Comparison of ENCODE assay signal across 27 mouse cellular contexts in genomic region chr15:56563192-56563591, GRCm38 (mm10).
"Had no signal": no experiment of that assay in that cellular context is flagged by ENCODE, and none has a peak within 500 bp of the region (broad histone marks: within the 10 kb centered on the region; RNA-seq: fewer than 3 reads in every experiment).

No protein-coding gene starts in this region.

- ATAC-seq: hindbrain, postnatal 0 days; intestine, embryonic 16.5 days; liver, postnatal 0 days had no signal

- H3K27me3 ChIP-seq: heart, embryonic 13.5 days; heart, embryonic 15.5 days; kidney, embryonic 15.5 days; limb, embryonic 12.5 days; liver, embryonic 13.5 days; liver, embryonic 15.5 days had no signal

- H3K4me3 ChIP-seq: heart, adult 2 months; heart, embryonic 13.5 days; heart, embryonic 15.5 days; kidney, embryonic 15.5 days; limb, embryonic 12.5 days; liver, embryonic 13.5 days; liver, embryonic 15.5 days had no signal

- H3K27ac ChIP-seq: heart, adult 2 months; heart, embryonic 13.5 days; heart, embryonic 15.5 days; hindbrain, embryonic 14.5 days; hindbrain, postnatal 0 days; kidney, embryonic 15.5 days; kidney, postnatal 0 days; limb, embryonic 12.5 days; liver, embryonic 13.5 days; liver, embryonic 15.5 days had no signal

- DNase-seq: gastrocnemius, postnatal 14 days; gastrocnemius, postnatal 36 days; heart, adult 2 months; heart, postnatal 14 days; heart, postnatal 36 days; kidney, adult 11 months; kidney, adult 2 months; kidney, adult 9 months; kidney, postnatal 14 days; kidney, postnatal 36 days; layer of hippocampus, adult 9-11 months; layer of hippocampus, postnatal 36 days; left cerebral cortex, postnatal 4 days; liver; liver, embryonic 13.5 days; liver, postnatal 0 days had no signal

- H3K9me3 ChIP-seq: heart, embryonic 13.5 days; heart, embryonic 15.5 days; kidney, embryonic 15.5 days; limb, embryonic 12.5 days; liver, embryonic 13.5 days; liver, embryonic 15.5 days had no signal

- H3K9ac ChIP-seq: heart, embryonic 13.5 days; heart, embryonic 15.5 days; hindbrain, embryonic 14.5 days; kidney, embryonic 15.5 days; limb, embryonic 12.5 days; liver, embryonic 13.5 days; liver, embryonic 15.5 days; liver, postnatal 0 days had no signal

- H3K4me2 ChIP-seq: heart, embryonic 11.5 days; heart, embryonic 13.5 days; heart, embryonic 15.5 days; hindbrain, embryonic 14.5 days; kidney, embryonic 15.5 days; limb, embryonic 12.5 days; liver, embryonic 11.5 days; liver, embryonic 13.5 days; liver, embryonic 15.5 days had no signal

- H3K36me3 ChIP-seq: heart, embryonic 13.5 days; heart, embryonic 15.5 days; kidney, embryonic 15.5 days; limb, embryonic 12.5 days; liver, embryonic 13.5 days; liver, embryonic 15.5 days had no signal

- H3K4me1 ChIP-seq: heart, embryonic 13.5 days; heart, embryonic 15.5 days; kidney, embryonic 15.5 days; limb, embryonic 12.5 days; liver, embryonic 13.5 days; liver, embryonic 15.5 days had no signal
